Mouse (Mus musculus) heart, embryonic 12.5 days (tissue): Measurements from ENCODE around the gene Ralb. TPM values are rescaled to one million over a fixed set of nuclear protein-coding genes. Genes with fewer than 3 reads are reported as not detected.

ENCODE experiments used
- ATAC-seq: fragments of 200-750 bp; cut with Nextera tagmentation; 2 replicates; pipeline ENCODE4 v1.8.0; 2017; ENCODE audit warnings: moderate TSS enrichment, moderate library complexity; ENCODE audit not compliant: insufficient number of reproducible peaks, low FRiP score
- H3K27ac ChIP-seq: fragments of 300-500 bp; sonication (generic); 2 replicates; pipeline ENCODE4 v1.5.1; 2016; ENCODE audit warnings: mild to moderate bottlenecking, moderate library complexity; ENCODE audit not compliant: poor library complexity, severe bottlenecking
- H3K27me3 ChIP-seq: fragments of 300-500 bp; sonication (generic); replicated peaks from 2 replicates; pipeline ENCODE4 v1.6.1; 2016; ENCODE audit warnings: mild to moderate bottlenecking, moderate library complexity
- H3K36me3 ChIP-seq: fragments of 300-500 bp; sonication (generic); 2 replicates; pipeline ENCODE4 v1.6.1; 2016; ENCODE audit warnings: mild to moderate bottlenecking, moderate library complexity
- H3K4me1 ChIP-seq: fragments of 300-500 bp; sonication (generic); replicated peaks from 2 replicates; pipeline ENCODE4 v1.6.1; 2016; ENCODE audit warnings: mild to moderate bottlenecking
- H3K4me2 ChIP-seq: fragments of 300-500 bp; sonication (generic); 2 replicates; pipeline ENCODE4 v1.6.1; 2016; ENCODE audit warnings: mild to moderate bottlenecking, moderate library complexity
- H3K4me3 ChIP-seq: fragments of 300-500 bp; sonication (generic); 2 replicates; pipeline ENCODE4 v1.5.1; 2016; ENCODE audit warnings: mild to moderate bottlenecking
- H3K9ac ChIP-seq: fragments of 300-500 bp; sonication (generic); 2 replicates; pipeline ENCODE4 v1.6.1; 2016; ENCODE audit warnings: mild to moderate bottlenecking, moderate library complexity
- H3K9me3 ChIP-seq: fragments of 300-500 bp; sonication (generic); replicated peaks from 2 replicates; pipeline ENCODE4 v1.6.1; 2016; ENCODE audit warnings: mild to moderate bottlenecking, moderate library complexity
- WGBS: fragments of 180-500 bp; shearing (Covaris S2); methylation state at CpG from one replicate; pipeline ENCODE4 v1.1.7; 2016; 5-methylcytosine and 5-hydroxymethylcytosine counted together
- polyA plus RNA-seq: library from polyadenylated mRNA; unstranded; fragments of >200 nt; fragmentation: Nextera tagmentation; extraction: Ambion mirVana; gene quantifications from 2 replicates; pipeline ENCODE4 v1.2.1, GENCODE M21; 2016

The Ralb gene
- polyA plus RNA-seq, 1 experiment from 2014 or later: 184 TPM

GRCm38 (mm10) chr1:119450651-119451345 lies 53.8 kb downstream of the Ralb start:
- Histone ChIP-seq H3K4me2 (no peak overlapping the region), H3K9ac (no peak overlapping the region), H3K4me1 (peaks cover 11% of the 10 kb centered on the region), H3K36me3 (no peaks in the 10 kb centered on the region), H3K27ac (no peak overlapping the region), H3K27me3 (peaks cover 14% of the 10 kb centered on the region), H3K9me3 (no peaks in the 10 kb centered on the region), H3K4me3 (no peak overlapping the region)
- 84% methylated on average over 10 of the region's 10 CpGs for WGBS
- ATAC-seq: no peak

GRCm38 (mm10) chr1:119446753-119447283 lies 57.8 kb downstream of the Ralb start:
- 44% methylated on average over 10 of the region's 10 CpGs for WGBS
- Histone ChIP-seq H3K4me3 (no peak overlapping the region), H3K27ac (no peak overlapping the region), H3K9me3 (no peaks in the 10 kb centered on the region), H3K36me3 (no peaks in the 10 kb centered on the region), H3K4me1 (peaks cover 11% of the 10 kb centered on the region), H3K4me2 (no peak overlapping the region), H3K27me3 (peaks cover 12% of the 10 kb centered on the region; the same call in 1 of the 2 replicates), H3K9ac (no peak overlapping the region)
- no peak; the same call in 1 of the 2 replicates for ATAC-seq

GRCm38 (mm10) chr1:119443591-119444350 lies 60.8 kb downstream of the Ralb start:
- Histone ChIP-seq H3K9ac (no peak overlapping the region), H3K27ac (no peak overlapping the region), H3K4me3 (no peak overlapping the region), H3K4me1 (peaks cover 11% of the 10 kb centered on the region), H3K4me2 (no peak overlapping the region), H3K27me3 (peaks cover 5% of the 10 kb centered on the region; the same call in 1 of the 2 replicates), H3K9me3 (no peaks in the 10 kb centered on the region; the same call in 1 of the 2 replicates), H3K36me3 (no peaks in the 10 kb centered on the region)
- 81% methylated on average over 21 of the region's 21 CpGs for WGBS
- ATAC-seq: no peak

GRCm38 (mm10) chr1:119442901-119443300 lies 61.7 kb downstream of the Ralb start:
- Histone ChIP-seq H3K36me3 (no peaks in the 10 kb centered on the region), H3K4me1 (peaks cover 11% of the 10 kb centered on the region), H3K27ac (no peak overlapping the region), H3K9ac (no peak overlapping the region), H3K4me2 (no peak overlapping the region), H3K9me3 (no peaks in the 10 kb centered on the region; the same call in 1 of the 2 replicates), H3K4me3 (no peak overlapping the region), H3K27me3 (peaks cover 2% of the 10 kb centered on the region; the same call in 1 of the 2 replicates)
- ATAC-seq: no peak
- 83% methylated on average over 9 of the region's 9 CpGs for WGBS

GRCm38 (mm10) chr1:119438105-119438637 lies 66.4 kb downstream of the Ralb start:
- no peak overlapping the region for H3K27ac ChIP-seq
- no peaks in the 10 kb centered on the region for H3K27me3 ChIP-seq
- no peak for ATAC-seq
- H3K36me3 ChIP-seq: no peaks in the 10 kb centered on the region
- no peak overlapping the region for H3K9ac ChIP-seq
- WGBS: 85% methylated on average over 9 of the region's 9 CpGs
- H3K4me2 ChIP-seq: no peak overlapping the region
- H3K4me1 ChIP-seq: no peaks in the 10 kb centered on the region
- H3K4me3 ChIP-seq: no peak overlapping the region
- no peaks in the 10 kb centered on the region; the same call in 1 of the 2 replicates for H3K9me3 ChIP-seq

- no peaks in the 10 kb centered on the region for H3K36me3 ChIP-seq
- H3K4me2 ChIP-seq: no peak overlapping the region
- no peak for ATAC-seq
- no peak overlapping the region for H3K9ac ChIP-seq
- H3K9me3 ChIP-seq: no peaks in the 10 kb centered on the region; the same call in 1 of the 2 replicates
- H3K27ac ChIP-seq: no peak overlapping the region
- H3K4me3 ChIP-seq: no peak overlapping the region
- no peaks in the 10 kb centered on the region for H3K4me1 ChIP-seq
- 75% methylated on average over 6 of the region's 6 CpGs for WGBS
- no peaks in the 10 kb centered on the region for H3K27me3 ChIP-seq
Observed at GRCm38 (mm10) chr1:119437401-119437800, 67.2 kb downstream of the Ralb start.

GRCm38 (mm10) chr1:119424141-119424860 lies 80.3 kb downstream of the Ralb start:
- ATAC-seq: no peak
- peaks cover 65% of the 10 kb centered on the region for H3K27me3 ChIP-seq
- no peaks in the 10 kb centered on the region for H3K9me3 ChIP-seq
- peaks cover 22% of the 10 kb centered on the region for H3K4me1 ChIP-seq
- no peak overlapping the region for H3K9ac ChIP-seq
- H3K27ac ChIP-seq: no peak overlapping the region
- H3K36me3 ChIP-seq: no peaks in the 10 kb centered on the region
- no peak overlapping the region for H3K4me2 ChIP-seq
- 15% methylated on average over 6 of the region's 6 CpGs for WGBS
- H3K4me3 ChIP-seq: no peak overlapping the region

GRCm38 (mm10) chr1:119423510-119423909 lies 81.1 kb downstream of the Ralb start:
- 6% methylated on average over 14 of the region's 14 CpGs for WGBS
- no peak overlapping the region for H3K4me2 ChIP-seq

GRCm38 (mm10) chr1:119422460-119423015 lies 82.1 kb downstream of the Ralb start:
- Histone ChIP-seq H3K9ac (peak overlapping the region; percentile 70; the same call in 1 of the 2 replicates), H3K4me1 (peaks cover 26% of the 10 kb centered on the region)

More at GRCm38 (mm10) chr1:119423510-119423909, 81.1 kb downstream of the Ralb start:
- Histone ChIP-seq H3K27me3 (peaks cover 73% of the 10 kb centered on the region), H3K4me1 (peaks cover 26% of the 10 kb centered on the region), H3K27ac (no peak overlapping the region), H3K4me3 (no peak overlapping the region), H3K9ac (no peak overlapping the region), H3K9me3 (no peaks in the 10 kb centered on the region), H3K36me3 (no peaks in the 10 kb centered on the region)
- no peak for ATAC-seq

GRCm38 (mm10) chr1:119421576-119422421 lies 82.8 kb downstream of the Ralb start, which contains the start of gene Inhbb:
TSS of gene Inhbb (minus strand) at chr1:119422248.
- Histone ChIP-seq H3K27me3 (peaks cover 90% of the 10 kb centered on the region), H3K4me1 (peaks cover 26% of the 10 kb centered on the region), H3K4me3 (peak within 1 kb of the TSS; percentile 72), H3K36me3 (no peaks in the 10 kb centered on the region), H3K9ac (peak within 1 kb of the TSS; percentile 70), H3K27ac (no peak within 1 kb of the TSS), H3K4me2 (peak within 1 kb of the TSS; percentile 99), H3K9me3 (no peaks in the 10 kb centered on the region)
- peak; percentile 46 for ATAC-seq
- WGBS: under 1% methylated on average over 79 of the region's 92 CpGs

More at GRCm38 (mm10) chr1:119422460-119423015, 82.1 kb downstream of the Ralb start:
- H3K9me3 ChIP-seq: no peaks in the 10 kb centered on the region
- 2% methylated on average over 30 of the region's 32 CpGs for WGBS
- peaks cover 83% of the 10 kb centered on the region for H3K27me3 ChIP-seq
- H3K4me3 ChIP-seq: peak overlapping the region; percentile 72
- ATAC-seq: peak; percentile 6; the same call in 1 of the 2 replicates
- H3K36me3 ChIP-seq: no peaks in the 10 kb centered on the region
- H3K27ac ChIP-seq: no peak overlapping the region
- H3K4me2 ChIP-seq: peak overlapping the region; percentile 99
